Mouse (Mus musculus): ENCODE results near the gene Tmem255b. TPM values are rescaled to one million over a fixed set of nuclear protein-coding genes. Genes with fewer than 3 reads are reported as not detected.
A peak's percentile ranks its signal among the peaks of the same experiment; 100 is the strongest.

Tmem255b gene
- polyA plus RNA-seq, 1 experiment from 2014 or later = 5.8 TPM

DNA sequence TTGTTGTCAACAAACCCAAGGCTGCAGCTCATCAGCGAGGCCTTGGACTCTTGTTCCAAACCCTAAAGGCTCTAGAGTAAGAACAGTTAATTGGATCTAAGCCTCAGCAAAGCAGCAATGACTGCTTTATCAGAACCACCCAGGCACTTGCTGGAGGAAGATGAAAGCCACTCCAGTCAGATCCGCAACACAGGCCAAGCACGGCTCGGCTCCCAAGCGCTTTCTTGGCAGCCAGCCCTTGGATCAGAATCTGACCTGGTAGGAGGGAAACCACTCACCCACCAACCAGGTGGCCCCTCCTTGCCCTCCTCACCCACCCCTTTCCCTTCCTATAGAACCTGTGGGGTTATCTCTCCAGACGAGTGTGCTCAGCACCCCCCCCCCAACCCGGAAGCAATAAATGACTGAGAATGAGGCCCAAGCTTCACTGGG is 81.0 kb downstream of the Tmem255b start:
- Histone ChIP-seq H3K36me3 (ENCODE audit: control insufficient read depth, insufficient read depth) (no peaks in the 10 kb centered on the region), H3K4me2 (replicated peaks; ENCODE audit: low read depth) (no peak overlapping the region), H3K4me1 (replicated peaks; ENCODE audit: control insufficient read depth, insufficient read depth, low read length) (peaks cover 17% of the 10 kb centered on the region; the same call in 1 of the 2 replicates), H3K9me3 (ENCODE audit: control insufficient read depth) (no peaks in the 10 kb centered on the region), H3K27me3 (replicated peaks; ENCODE audit: control insufficient read depth, insufficient read depth, low read length) (no peaks in the 10 kb centered on the region), H3K9ac (ENCODE audit: low read depth, low read length) (peak overlapping the region; percentile 22; the same call in 1 of the 2 replicates), H3K27ac (ENCODE audit: low read depth, low read length) (peak overlapping the region; percentile 46; the same call in 1 of the 2 replicates), H3K4me3 (ENCODE audit: low read depth, low read length) (no peak overlapping the region)
- TF ChIP-seq CTCF (IDR thresholded peaks at IDR 0.05; ENCODE audit: low read depth) = no peak
- 32% methylated on average over 7 of the region's 7 CpGs for WGBS
- ATAC-seq = peak; percentile 56

DNA sequence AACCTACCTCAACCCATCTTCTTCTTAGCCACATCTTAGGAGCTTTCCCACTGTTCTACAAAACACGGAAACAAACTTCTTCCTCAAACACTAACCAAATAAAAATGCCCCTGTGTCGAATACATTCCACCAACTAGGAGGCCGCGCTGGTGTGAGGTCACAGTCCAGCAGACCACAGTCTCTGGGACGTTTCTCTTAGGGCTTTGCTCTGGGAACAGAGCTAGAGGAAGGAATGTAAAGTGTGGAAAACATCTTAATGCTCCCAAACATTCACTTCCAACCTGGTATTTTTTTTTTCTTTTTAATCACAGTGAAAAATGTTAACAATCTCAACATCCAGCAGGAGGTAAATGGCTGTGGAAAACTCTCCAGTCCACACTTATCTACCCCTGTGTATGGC is 81.7 kb downstream of the Tmem255b start:
- TF ChIP-seq CTCF (IDR thresholded peaks at IDR 0.05; ENCODE audit: low read depth) = 0 out of 2 replicates have a peak, but pooled peaks have one; percentile 17
- 0 out of 2 replicates have a peak overlapping the region, but pooled peaks have one; percentile 46 for H3K27ac ChIP-seq (ENCODE audit: low read depth, low read length)
- H3K4me2 ChIP-seq (replicated peaks; ENCODE audit: low read depth) = no peak overlapping the region
- H3K4me3 ChIP-seq (ENCODE audit: low read depth, low read length) = no peak overlapping the region
- H3K4me1 ChIP-seq (replicated peaks; ENCODE audit: control insufficient read depth, insufficient read depth, low read length) = peaks cover 20% of the 10 kb centered on the region
- H3K27me3 ChIP-seq (replicated peaks; ENCODE audit: control insufficient read depth, insufficient read depth, low read length) = no peaks in the 10 kb centered on the region
- H3K9ac ChIP-seq (ENCODE audit: low read depth, low read length) = no peak overlapping the region
- H3K9me3 ChIP-seq (ENCODE audit: control insufficient read depth) = no peaks in the 10 kb centered on the region
- no peaks in the 10 kb centered on the region for H3K36me3 ChIP-seq (ENCODE audit: control insufficient read depth, insufficient read depth)
- ATAC-seq = no peak
- WGBS = 57% methylated on average over 5 of the region's 5 CpGs

DNA sequence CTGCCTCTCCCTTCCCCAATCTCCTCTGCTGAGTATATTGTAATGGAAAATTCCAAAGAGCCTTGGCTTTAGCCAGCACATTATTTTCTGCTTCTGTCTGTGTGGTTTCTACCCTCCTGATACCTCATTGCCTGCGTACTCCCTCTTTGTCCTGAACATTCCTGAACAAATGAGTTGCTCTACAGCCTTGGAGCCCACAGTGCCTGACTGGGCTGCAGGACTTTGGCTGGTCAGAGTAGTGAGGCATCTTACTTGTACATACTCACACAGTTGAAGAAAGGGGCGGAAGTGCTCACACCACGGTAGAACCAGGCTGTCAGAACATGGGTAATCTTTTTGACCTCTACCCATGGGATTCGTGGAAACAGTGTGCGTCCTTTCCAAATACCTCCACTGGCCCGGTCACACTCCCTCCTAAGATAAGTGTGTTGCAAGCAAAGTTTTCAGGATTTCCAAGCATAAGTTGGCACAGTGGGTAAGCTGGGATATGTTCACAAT is 82.3 kb downstream of the Tmem255b start:
- no peaks in the 10 kb centered on the region for H3K36me3 ChIP-seq (ENCODE audit: control insufficient read depth, insufficient read depth)
- WGBS = 87% methylated on average over 6 of the region's 6 CpGs
- H3K4me2 ChIP-seq (replicated peaks; ENCODE audit: low read depth) = no peak overlapping the region
- no peaks in the 10 kb centered on the region for H3K9me3 ChIP-seq (ENCODE audit: control insufficient read depth)
- peaks cover 22% of the 10 kb centered on the region for H3K4me1 ChIP-seq (replicated peaks; ENCODE audit: control insufficient read depth, insufficient read depth, low read length)
- no peak for ATAC-seq
- H3K27ac ChIP-seq (ENCODE audit: low read depth, low read length) = no peak overlapping the region
- no peak overlapping the region for H3K9ac ChIP-seq (ENCODE audit: low read depth, low read length)
- TF ChIP-seq CTCF (IDR thresholded peaks at IDR 0.05; ENCODE audit: low read depth) = no peak
- no peak overlapping the region for H3K4me3 ChIP-seq (ENCODE audit: low read depth, low read length)
- no peaks in the 10 kb centered on the region for H3K27me3 ChIP-seq (replicated peaks; ENCODE audit: control insufficient read depth, insufficient read depth, low read length)

Other genes starting within 250 kb of the Tmem255b start
- 110 and 113 TPM in 2 replicates for gene Grtp1, start 234.6 kb upstream of the Tmem255b start, polyA plus RNA-seq (2015; fragmentation: Nextera tagmentation; extraction: Ambion mirVana)
- 0.48 TPM in 1 of 2 replicates, not detected in the other for gene Adprhl1, start 181.0 kb upstream of the Tmem255b start, polyA plus RNA-seq (2015; fragmentation: Nextera tagmentation; extraction: Ambion mirVana)
- 7.3 and 7.9 TPM in 2 replicates for gene Dcun1d2, start 147.1 kb upstream of the Tmem255b start, polyA plus RNA-seq (2015; fragmentation: Nextera tagmentation; extraction: Ambion mirVana)
- 18.5 and 22.2 TPM in 2 replicates for gene Tmco3, start 147.0 kb upstream of the Tmem255b start, polyA plus RNA-seq (2015; fragmentation: Nextera tagmentation; extraction: Ambion mirVana)
- 50.3 and 51.2 TPM in 2 replicates for gene Tfdp1, start 96.4 kb upstream of the Tmem255b start, polyA plus RNA-seq (2015; fragmentation: Nextera tagmentation; extraction: Ambion mirVana)
- not detected in 2 replicates for gene Atp4b, start 38.4 kb upstream of the Tmem255b start, polyA plus RNA-seq (2015; fragmentation: Nextera tagmentation; extraction: Ambion mirVana)
- not detected in 2 replicates for gene Grk1, start 30.1 kb upstream of the Tmem255b start, polyA plus RNA-seq (2015; fragmentation: Nextera tagmentation; extraction: Ambion mirVana)
- 75.6 and 77.3 TPM in 2 replicates for gene Gas6, start 59.3 kb downstream of the Tmem255b start, polyA plus RNA-seq (2015; fragmentation: Nextera tagmentation; extraction: Ambion mirVana)
- gene 1700029H14Rik, start 127.3 kb downstream of the Tmem255b start, polyA plus RNA-seq (2015; fragmentation: Nextera tagmentation; extraction: Ambion mirVana) = not detected in 2 replicates
- 9.8 and 9.9 TPM in 2 replicates for gene Rasa3, start 242.4 kb downstream of the Tmem255b start, polyA plus RNA-seq (2015; fragmentation: Nextera tagmentation; extraction: Ambion mirVana)

Measured in intestine, postnatal 0 days (tissue).